Mouse (Mus musculus) lung, embryonic 16.5 days (tissue): Measurements from ENCODE around the gene Fgf14. TPM values are rescaled to one million over a fixed set of nuclear protein-coding genes. Genes with fewer than 3 reads are reported as not detected.

Experiments
- ATAC-seq: fragments of 200-750 bp; cut with Nextera tagmentation; 2 replicates; pipeline ENCODE4 v1.8.0; 2017; ENCODE audit warnings: low read depth, mild to moderate bottlenecking, moderate library complexity
- H3K27ac ChIP-seq: fragments of 300-500 bp; sonication (generic); 2 replicates; pipeline ENCODE4 v1.5.1; 2014; ENCODE audit warnings: mild to moderate bottlenecking, control low read depth, low read length
- H3K27me3 ChIP-seq: fragments of 300-500 bp; sonication (generic); 2 replicates; pipeline ENCODE4 v1.6.1; 2014; ENCODE audit warnings: low read depth, low read length, mixed read lengths; ENCODE audit not compliant: control insufficient read depth, insufficient read depth
- H3K36me3 ChIP-seq: fragments of 300-500 bp; sonication (generic); 2 replicates; pipeline ENCODE4 v1.6.1; 2014; ENCODE audit warnings: low read length; ENCODE audit not compliant: control insufficient read depth, insufficient read depth
- H3K4me1 ChIP-seq: fragments of 300-500 bp; sonication (generic); replicated peaks from 2 replicates; pipeline ENCODE4 v1.6.1; 2014; ENCODE audit warnings: low read length, mixed read lengths; ENCODE audit not compliant: control insufficient read depth, insufficient read depth
- H3K4me2 ChIP-seq: fragments of 300-500 bp; sonication (generic); 2 replicates; pipeline ENCODE4 v1.6.1; 2014; ENCODE audit warnings: low read depth, low read length, control low read depth
- H3K4me3 ChIP-seq: fragments of 300-500 bp; sonication (generic); 2 replicates; pipeline ENCODE4 v1.5.1; 2014; ENCODE audit warnings: mild to moderate bottlenecking, low read length, control low read depth
- H3K9ac ChIP-seq: fragments of 300-500 bp; sonication (generic); 2 replicates; pipeline ENCODE4 v1.6.1; 2014; ENCODE audit warnings: low read length, control low read depth
- H3K9me3 ChIP-seq: fragments of 300-500 bp; sonication (generic); 2 replicates; pipeline ENCODE4 v1.6.1; 2016; ENCODE audit warnings: low read length; ENCODE audit not compliant: control insufficient read depth
- WGBS: fragments of 180-500 bp; shearing (Covaris S2); extraction: QIAGEN DNeasy Blood & Tissue Kit; methylation state at CpG from one replicate; pipeline ENCODE4 v1.1.7; 2014; 5-methylcytosine and 5-hydroxymethylcytosine counted together
- polyA plus RNA-seq: library from polyadenylated mRNA; unstranded; fragments of >200 nt; fragmentation: Nextera tagmentation; extraction: Ambion mirVana; gene quantifications from 2 replicates; pipeline ENCODE4 v1.2.1, GENCODE M21; 2015

Gene Fgf14
- polyA plus RNA-seq, 1 experiment from 2014 or later, result 0.65 TPM

DNA sequence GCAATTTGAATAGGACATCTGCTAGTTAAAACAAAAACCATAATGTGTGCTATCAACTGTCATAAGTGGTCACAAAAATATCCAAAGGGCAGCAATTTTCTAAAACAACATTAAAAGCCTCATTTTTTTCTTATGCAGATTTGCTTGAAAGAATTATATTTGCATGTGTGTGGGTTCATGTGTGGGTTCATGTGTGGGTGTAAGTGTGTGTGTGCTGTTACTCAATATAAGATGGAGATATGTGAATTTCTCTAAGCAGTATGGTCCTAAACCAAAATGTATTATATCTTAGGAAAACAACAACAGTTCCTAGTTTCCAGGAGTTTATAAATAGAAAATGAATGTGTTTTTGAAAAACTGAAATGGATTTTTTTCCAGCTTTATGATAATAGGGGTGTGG, 413.7 kb downstream of the Fgf14 start:
- Histone ChIP-seq H3K36me3 (no peaks in the 10 kb centered on the region), H3K9me3 (no peaks in the 10 kb centered on the region), H3K4me1 (no peaks in the 10 kb centered on the region), H3K27ac (no peak overlapping the region), H3K4me2 (no peak overlapping the region), H3K4me3 (no peak overlapping the region), H3K27me3 (no peaks in the 10 kb centered on the region), H3K9ac (no peak overlapping the region)
- no peak for ATAC-seq

DNA sequence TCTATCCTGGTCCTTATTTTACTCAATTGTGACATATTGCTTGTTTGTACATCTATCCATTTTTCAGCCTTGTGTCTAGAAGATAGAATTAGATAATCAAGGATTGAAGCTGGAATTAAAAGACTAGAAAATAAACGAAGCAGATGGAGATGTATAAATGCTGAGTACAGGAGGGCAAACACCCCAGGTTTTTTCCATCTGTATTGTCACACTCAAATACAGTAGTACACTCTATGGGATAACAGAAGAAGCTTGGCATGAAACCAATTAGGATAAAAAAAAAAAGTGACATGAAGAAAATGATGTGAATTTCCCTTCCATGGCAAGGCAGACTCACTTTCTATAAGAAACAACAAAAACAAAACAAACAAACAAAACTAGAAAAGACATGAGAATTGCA, 429.4 kb downstream of the Fgf14 start:
- Histone ChIP-seq H3K27me3 (no peaks in the 10 kb centered on the region), H3K27ac (no peak overlapping the region), H3K4me2 (no peak overlapping the region), H3K4me1 (no peaks in the 10 kb centered on the region), H3K9me3 (no peaks in the 10 kb centered on the region), H3K36me3 (no peaks in the 10 kb centered on the region), H3K4me3 (no peak overlapping the region), H3K9ac (no peak overlapping the region)
- ATAC-seq, result no peak
- WGBS, result 44% methylated on average over 1 of the region's 1 CpGs

DNA sequence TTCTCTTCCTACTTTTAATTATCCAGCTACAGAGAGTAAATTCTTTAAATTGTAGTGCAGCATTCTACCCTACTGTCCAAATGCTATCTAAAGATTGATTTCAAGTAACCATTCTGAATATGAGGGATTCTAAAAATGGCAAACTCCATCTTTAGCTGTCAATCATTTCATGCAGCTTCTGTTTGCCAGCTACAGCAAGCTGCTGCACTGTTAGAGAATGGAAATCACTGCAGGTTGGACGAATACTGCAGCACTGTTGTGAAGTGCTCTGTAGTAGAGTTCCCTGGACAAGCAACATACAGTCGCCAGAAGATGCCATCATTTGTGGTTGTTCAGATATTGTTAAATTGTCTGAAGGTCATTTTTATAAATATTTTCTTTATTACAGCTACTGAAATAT, 453.5 kb downstream of the Fgf14 start:
- Histone ChIP-seq H3K4me3 (no peak overlapping the region), H3K27ac (no peak overlapping the region), H3K27me3 (no peaks in the 10 kb centered on the region), H3K9ac (no peak overlapping the region), H3K9me3 (no peaks in the 10 kb centered on the region), H3K4me1 (no peaks in the 10 kb centered on the region), H3K4me2 (no peak overlapping the region), H3K36me3 (no peaks in the 10 kb centered on the region)
- 39% methylated on average over 2 of the region's 2 CpGs for WGBS
- ATAC-seq, result no peak

DNA sequence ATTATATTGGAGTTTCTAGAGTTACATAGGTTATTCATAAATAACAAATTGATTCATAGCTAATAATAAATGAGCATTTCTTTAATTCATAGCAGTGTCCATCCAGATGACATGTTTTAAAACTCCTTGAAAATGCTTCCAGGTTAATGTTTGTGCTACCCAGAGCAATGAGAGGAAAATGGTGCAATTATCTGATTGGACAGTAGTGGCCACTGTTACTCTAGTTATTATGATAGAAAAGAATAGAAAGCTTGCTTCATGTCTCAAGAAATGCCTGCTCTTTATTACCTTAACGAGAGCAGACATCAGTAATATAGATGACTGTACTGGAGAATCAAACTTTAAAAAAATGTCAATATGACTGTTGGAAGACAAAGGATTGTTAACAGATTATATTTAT, 454.5 kb downstream of the Fgf14 start:
- WGBS, result 20% methylated on average over 1 of the region's 1 CpGs
- ATAC-seq, result no peak
- no peak overlapping the region for H3K4me2 ChIP-seq
- no peaks in the 10 kb centered on the region for H3K4me1 ChIP-seq
- H3K9ac ChIP-seq, result no peak overlapping the region
- no peak overlapping the region for H3K4me3 ChIP-seq
- H3K27me3 ChIP-seq, result no peaks in the 10 kb centered on the region
- no peaks in the 10 kb centered on the region for H3K36me3 ChIP-seq
- H3K9me3 ChIP-seq, result no peaks in the 10 kb centered on the region
- H3K27ac ChIP-seq, result no peak overlapping the region

DNA sequence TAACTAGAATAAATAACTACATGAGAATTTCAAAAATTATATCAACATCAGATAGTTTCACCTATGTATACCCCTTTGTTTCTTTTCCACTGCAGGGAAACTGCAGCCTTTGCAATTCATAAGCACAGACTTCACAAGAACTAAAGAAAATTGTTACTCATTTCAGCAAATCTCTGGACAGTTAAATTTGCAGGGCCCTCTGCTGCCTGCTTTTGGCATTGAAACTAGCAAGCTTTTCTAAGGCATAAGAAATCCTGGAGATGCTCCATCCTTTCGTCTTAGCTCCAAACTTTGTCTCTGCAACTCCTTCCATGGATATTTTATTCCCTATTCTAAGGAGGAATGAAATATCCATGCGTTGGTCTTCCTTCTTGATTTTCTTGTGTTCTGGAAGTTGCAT, 455.9 kb downstream of the Fgf14 start:
- H3K9ac ChIP-seq, result no peak overlapping the region
- no peak overlapping the region for H3K4me2 ChIP-seq
- H3K9me3 ChIP-seq, result no peaks in the 10 kb centered on the region
- H3K27ac ChIP-seq, result no peak overlapping the region
- H3K4me3 ChIP-seq, result no peak overlapping the region
- H3K4me1 ChIP-seq, result no peaks in the 10 kb centered on the region
- H3K36me3 ChIP-seq, result no peaks in the 10 kb centered on the region
- no peaks in the 10 kb centered on the region for H3K27me3 ChIP-seq
- 59% methylated on average over 2 of the region's 2 CpGs for WGBS
- no peak for ATAC-seq

DNA sequence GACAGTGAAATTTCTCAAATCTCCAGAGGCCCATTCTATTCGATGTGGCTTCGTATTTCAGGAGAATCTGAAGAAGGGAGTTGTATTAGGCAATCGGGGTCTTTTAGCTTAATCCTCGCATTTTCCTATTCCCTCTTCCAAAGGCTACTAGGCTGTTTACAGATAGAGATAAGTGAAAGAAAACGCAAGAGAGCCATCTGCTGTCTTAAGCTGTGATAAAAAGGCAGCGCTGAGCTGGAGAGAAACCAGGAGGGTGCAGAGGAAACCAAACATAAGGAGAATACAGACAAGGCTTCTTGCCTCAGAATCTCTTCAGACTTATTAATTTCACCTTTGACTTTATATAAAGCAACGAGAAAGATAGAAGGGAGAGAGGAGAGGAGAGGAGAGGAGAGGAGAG, 481.1 kb downstream of the Fgf14 start:
- Histone ChIP-seq H3K9me3 (no peaks in the 10 kb centered on the region), H3K27me3 (peaks cover 18% of the 10 kb centered on the region), H3K9ac (no peak overlapping the region), H3K27ac (no peak overlapping the region), H3K36me3 (no peaks in the 10 kb centered on the region), H3K4me2 (no peak overlapping the region), H3K4me1 (no peaks in the 10 kb centered on the region), H3K4me3 (no peak overlapping the region)
- WGBS, result 14% methylated on average over 7 of the region's 7 CpGs
- no peak for ATAC-seq

DNA sequence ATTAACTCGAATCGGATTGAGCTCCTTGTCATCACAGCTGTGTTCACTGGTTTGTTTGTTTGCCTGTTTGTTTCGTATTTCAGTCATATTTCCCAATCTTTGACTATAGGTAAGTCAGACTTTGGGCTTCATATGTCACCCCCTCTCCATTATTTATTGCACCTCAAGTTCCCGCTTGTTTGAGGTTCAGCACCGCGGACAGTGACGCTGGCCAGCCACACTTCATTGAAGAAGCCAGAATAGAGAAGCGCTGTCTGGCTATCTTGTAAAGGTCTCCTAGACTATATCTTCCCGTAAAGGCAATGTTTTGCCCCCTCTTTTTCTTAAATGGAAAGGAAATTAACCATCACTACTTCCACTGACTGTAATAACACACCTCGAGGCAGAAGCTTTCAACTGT, 481.6 kb downstream of the Fgf14 start:
- no peak overlapping the region for H3K4me3 ChIP-seq
- WGBS, result 25% methylated on average over 10 of the region's 10 CpGs
- no peak for ATAC-seq
- no peaks in the 10 kb centered on the region for H3K4me1 ChIP-seq
- no peaks in the 10 kb centered on the region for H3K36me3 ChIP-seq
- H3K27ac ChIP-seq, result no peak overlapping the region
- no peak overlapping the region for H3K4me2 ChIP-seq
- H3K9me3 ChIP-seq, result no peaks in the 10 kb centered on the region
- no peak overlapping the region for H3K9ac ChIP-seq
- peaks cover 18% of the 10 kb centered on the region for H3K27me3 ChIP-seq

DNA sequence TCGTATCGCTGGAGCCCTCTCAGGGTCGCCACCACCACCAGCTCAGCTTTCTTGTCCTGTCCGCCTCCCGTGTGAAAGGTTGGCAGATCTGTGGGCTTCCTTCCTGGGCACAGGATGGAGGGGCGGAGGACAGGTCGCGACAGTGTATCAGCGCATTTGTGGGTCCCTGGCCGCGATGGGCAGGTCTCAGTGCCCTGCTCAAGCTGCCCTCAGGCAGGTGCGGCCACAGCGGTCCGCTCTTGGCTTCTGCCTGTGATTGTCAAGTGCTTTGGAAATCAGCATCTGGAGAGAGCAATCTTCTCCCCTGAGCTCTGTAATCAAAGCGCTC, 484.1 kb downstream of the Fgf14 start:
- no peak overlapping the region for H3K4me2 ChIP-seq
- WGBS, result 5% methylated on average over 15 of the region's 15 CpGs

DNA sequence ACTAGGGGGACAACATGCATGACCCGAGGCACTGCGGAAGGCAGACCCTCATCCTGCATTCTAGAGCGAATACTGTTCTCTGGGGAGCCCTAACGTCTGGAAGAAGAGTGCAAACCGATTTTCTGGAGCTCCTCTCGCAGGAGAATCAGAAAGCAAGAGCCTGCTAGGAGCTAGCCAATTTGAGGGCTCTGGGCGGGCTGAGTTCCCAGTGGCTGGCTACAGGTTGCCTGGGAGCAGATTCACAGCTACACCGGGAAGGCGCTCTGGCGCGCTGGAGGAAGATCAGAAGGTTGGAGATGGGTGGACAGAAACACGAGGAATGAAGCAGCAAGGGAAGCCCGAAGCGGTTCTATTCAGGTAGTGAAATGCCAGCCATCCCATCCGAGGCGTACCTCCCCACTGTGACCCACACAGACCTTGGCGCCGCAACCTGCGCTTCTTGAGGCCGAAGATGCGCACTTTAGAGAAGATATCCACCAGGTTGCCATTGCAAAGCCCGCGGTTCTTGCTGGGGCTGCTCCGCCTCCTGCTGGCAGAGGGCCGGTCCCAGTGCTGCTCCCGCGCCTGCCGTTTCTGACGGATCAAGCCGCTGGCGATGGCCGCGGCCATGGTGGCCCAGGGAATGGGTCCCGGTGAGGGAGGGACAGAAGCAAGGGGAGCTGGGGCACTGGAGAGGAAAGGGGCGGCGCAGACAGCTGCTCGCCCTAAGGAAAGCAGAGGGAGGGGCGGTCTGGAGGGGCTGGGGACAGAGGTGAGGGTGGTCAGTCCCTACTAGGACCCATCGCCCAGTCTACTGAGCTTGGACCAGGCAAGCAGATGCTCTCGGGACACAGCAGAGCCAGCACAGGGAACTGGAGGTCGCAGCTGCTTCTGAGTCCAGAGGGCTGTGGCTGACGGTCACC, 484.8 kb downstream of the Fgf14 start:
- WGBS, result 1% methylated on average over 42 of the region's 42 CpGs

More for the DNA sequence above, 484.1 kb downstream of the Fgf14 start:
- Histone ChIP-seq H3K36me3 (no peaks in the 10 kb centered on the region), H3K27ac (no peak overlapping the region), H3K4me3 (no peak overlapping the region), H3K9me3 (no peaks in the 10 kb centered on the region), H3K4me1 (no peaks in the 10 kb centered on the region), H3K27me3 (peaks cover 18% of the 10 kb centered on the region), H3K9ac (no peak overlapping the region)
- no peak for ATAC-seq

More for the DNA sequence above, 484.8 kb downstream of the Fgf14 start:
- peaks cover 18% of the 10 kb centered on the region for H3K27me3 ChIP-seq
- peak overlapping the region; percentile 16; the same call in 1 of the 2 replicates for H3K4me2 ChIP-seq
- H3K9me3 ChIP-seq, result no peaks in the 10 kb centered on the region
- ATAC-seq, result no peak
- no peaks in the 10 kb centered on the region for H3K36me3 ChIP-seq
- no peak overlapping the region for H3K27ac ChIP-seq
- no peaks in the 10 kb centered on the region for H3K4me1 ChIP-seq
- H3K9ac ChIP-seq, result no peak overlapping the region
- 0 out of 2 replicates have a peak overlapping the region, but pooled peaks have one; percentile 11 for H3K4me3 ChIP-seq
